Mouse (Mus musculus) stomach, embryonic 14.5 days (tissue): ENCODE measurements at regions not wholly inside any gene's neighbourhood (a gene's known extent, or its start where the extent isn't known, plus 50 kb on each side); places are given as distances from the start of the nearest gene placed in this dataset.

ENCODE experiments used
- ATAC-seq: fragments of 200-750 bp; cut with Nextera tagmentation; 2 replicates; pipeline ENCODE4 v1.8.0; 2017; ENCODE audit warnings: low read depth, moderate TSS enrichment; ENCODE audit not compliant: insufficient number of reproducible peaks, insufficient read depth, low FRiP score
- H3K27ac ChIP-seq: fragments of 300-500 bp; sonication (generic); 2 replicates; pipeline ENCODE4 v1.5.1; 2014; ENCODE audit warnings: mild to moderate bottlenecking, low read length, moderate library complexity, mixed read lengths
- H3K27me3 ChIP-seq: fragments of 300-500 bp; sonication (generic); 2 replicates; pipeline ENCODE4 v1.6.1; 2014; ENCODE audit warnings: low read length, control low read depth, mixed read lengths; ENCODE audit not compliant: control insufficient read depth, insufficient read depth
- H3K36me3 ChIP-seq: fragments of 300-500 bp; sonication (generic); 2 replicates; pipeline ENCODE4 v1.6.1; 2014; ENCODE audit warnings: mild to moderate bottlenecking, control low read depth, low read length, moderate library complexity, mixed read lengths; ENCODE audit not compliant: control insufficient read depth, insufficient read depth
- H3K4me1 ChIP-seq: fragments of 300-500 bp; sonication (generic); 2 replicates; pipeline ENCODE4 v1.6.1; 2014; ENCODE audit warnings: low read length, control low read depth, mixed read lengths; ENCODE audit not compliant: control insufficient read depth, insufficient read depth
- H3K4me2 ChIP-seq: fragments of 300-500 bp; sonication (generic); replicated peaks from 2 replicates; pipeline ENCODE4 v1.6.1; 2014; ENCODE audit warnings: low read depth, low read length, control low read depth
- H3K4me3 ChIP-seq: fragments of 300-500 bp; sonication (generic); 2 replicates; pipeline ENCODE4 v1.5.1; 2014; ENCODE audit warnings: low read depth, low read length, control low read depth
- H3K9ac ChIP-seq: fragments of 300-500 bp; sonication (generic); replicated peaks from 2 replicates; pipeline ENCODE4 v1.6.1; 2014; ENCODE audit warnings: low read depth, mild to moderate bottlenecking, control low read depth, low read length, moderate library complexity, mixed read lengths
- H3K9me3 ChIP-seq: fragments of 300-500 bp; sonication (generic); 2 replicates; pipeline ENCODE4 v1.6.1; 2016; ENCODE audit warnings: low read depth, low read length, control low read depth; ENCODE audit not compliant: control insufficient read depth
- WGBS: fragments of 180-500 bp; shearing (Covaris S2); extraction: QIAGEN DNeasy Blood & Tissue Kit; methylation state at CpG from one replicate; pipeline ENCODE4 v1.1.7; 2014; 5-methylcytosine and 5-hydroxymethylcytosine counted together

DNA sequence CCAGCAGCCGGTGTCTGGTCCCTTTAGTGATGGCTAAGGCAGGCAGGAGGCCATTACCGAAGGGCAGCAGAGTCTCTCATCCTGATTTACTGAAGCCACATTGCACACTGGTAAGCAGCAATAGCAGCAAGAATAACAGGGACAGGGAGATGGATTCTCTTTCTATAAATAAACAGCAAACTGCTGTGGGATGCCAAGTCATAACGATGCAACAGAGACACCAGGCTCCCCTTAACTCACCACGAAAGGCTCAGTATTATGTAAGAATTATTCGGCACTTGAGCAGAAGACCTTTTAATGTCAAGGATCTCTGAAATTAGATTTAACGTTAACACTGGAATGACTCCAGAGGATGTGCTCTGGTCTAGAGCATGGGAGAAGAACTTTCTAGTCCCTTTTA, 202.1 kb downstream of the Ddx10 start:
- no peak overlapping the region for H3K4me3 ChIP-seq
- no peak for ATAC-seq
- H3K9ac ChIP-seq, result no peak overlapping the region
- H3K4me1 ChIP-seq, result no peaks in the 10 kb centered on the region
- H3K36me3 ChIP-seq, result no peaks in the 10 kb centered on the region
- 68% methylated on average over 6 of the region's 6 CpGs for WGBS
- no peaks in the 10 kb centered on the region for H3K27me3 ChIP-seq
- no peak overlapping the region for H3K4me2 ChIP-seq
- no peaks in the 10 kb centered on the region for H3K9me3 ChIP-seq
- H3K27ac ChIP-seq, result no peak overlapping the region

GRCm38 (mm10) chr9:53033797-53034196, 214.1 kb downstream of the Ddx10 start:
- Histone ChIP-seq H3K27ac (no peak overlapping the region), H3K27me3 (no peaks in the 10 kb centered on the region), H3K4me3 (no peak overlapping the region), H3K9ac (no peak overlapping the region), H3K4me1 (no peaks in the 10 kb centered on the region), H3K9me3 (no peaks in the 10 kb centered on the region), H3K36me3 (no peaks in the 10 kb centered on the region), H3K4me2 (no peak overlapping the region)
- no peak for ATAC-seq
- WGBS, result 84% methylated on average over 4 of the region's 4 CpGs

DNA sequence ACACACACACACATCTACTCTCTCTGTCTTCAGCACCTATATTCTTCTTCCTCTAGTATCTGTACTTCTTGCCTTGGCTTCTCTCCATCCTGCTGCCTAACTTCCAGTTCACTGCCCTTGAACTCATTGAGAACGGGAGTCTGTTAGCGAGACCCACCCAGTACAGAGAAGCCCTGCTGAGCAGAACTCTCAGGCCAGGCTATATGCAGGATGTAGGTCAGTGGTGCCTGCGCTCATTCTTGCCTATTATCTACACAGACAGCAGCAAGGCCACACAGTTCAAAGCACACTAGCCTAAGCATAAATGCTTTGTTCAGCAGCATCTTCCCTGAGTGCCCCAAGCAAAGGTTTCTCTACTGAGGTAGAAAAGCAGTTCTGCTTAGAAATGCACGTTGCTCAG, 225.8 kb downstream of the Ddx10 start:
- Histone ChIP-seq H3K27ac (no peak overlapping the region), H3K9ac (no peak overlapping the region), H3K4me2 (no peak overlapping the region), H3K27me3 (no peaks in the 10 kb centered on the region), H3K4me1 (no peaks in the 10 kb centered on the region), H3K36me3 (no peaks in the 10 kb centered on the region), H3K4me3 (no peak overlapping the region), H3K9me3 (no peaks in the 10 kb centered on the region)
- no peak for ATAC-seq
- 82% methylated on average over 4 of the region's 4 CpGs for WGBS

GRCm38 (mm10) chr9:53010741-53011140, 237.1 kb downstream of the Ddx10 start:
- no peak for ATAC-seq
- H3K4me3 ChIP-seq, result no peak overlapping the region
- no peaks in the 10 kb centered on the region for H3K36me3 ChIP-seq
- H3K9me3 ChIP-seq, result no peaks in the 10 kb centered on the region
- 90% methylated on average over 9 of the region's 9 CpGs for WGBS
- no peaks in the 10 kb centered on the region for H3K4me1 ChIP-seq
- no peaks in the 10 kb centered on the region for H3K27me3 ChIP-seq
- no peak overlapping the region for H3K27ac ChIP-seq
- no peak overlapping the region for H3K9ac ChIP-seq
- no peak overlapping the region for H3K4me2 ChIP-seq

DNA sequence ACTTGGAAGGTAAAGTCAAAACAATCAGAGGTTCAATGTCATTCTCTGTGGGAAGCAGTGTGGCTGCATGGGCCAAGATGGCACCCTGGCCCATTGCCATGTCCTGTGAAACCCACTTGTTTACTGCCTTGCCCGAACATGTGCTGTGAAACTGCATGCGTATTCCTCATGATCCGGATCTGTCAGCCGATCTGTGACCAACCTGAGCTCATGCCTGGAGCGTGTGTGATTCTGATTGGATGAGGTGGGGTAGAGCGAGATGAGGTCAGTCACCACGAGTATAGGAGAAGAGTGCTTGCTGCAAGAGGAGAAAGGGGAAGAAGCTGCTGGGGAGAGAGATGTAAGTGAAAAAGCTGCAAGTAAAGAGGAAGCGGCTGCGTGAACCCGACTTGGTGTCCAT, 240.5 kb downstream of the Ddx10 start:
- ATAC-seq, result no peak
- Histone ChIP-seq H3K9me3 (no peaks in the 10 kb centered on the region), H3K4me2 (no peak overlapping the region), H3K27me3 (no peaks in the 10 kb centered on the region), H3K9ac (no peak overlapping the region), H3K27ac (no peak overlapping the region), H3K4me1 (no peaks in the 10 kb centered on the region), H3K4me3 (no peak overlapping the region), H3K36me3 (no peaks in the 10 kb centered on the region)
- 91% methylated on average over 10 of the region's 10 CpGs for WGBS

GRCm38 (mm10) chr9:53006085-53006484, 241.8 kb downstream of the Ddx10 start:
- Histone ChIP-seq H3K4me1 (no peaks in the 10 kb centered on the region), H3K27me3 (no peaks in the 10 kb centered on the region), H3K4me3 (no peak overlapping the region), H3K9me3 (no peaks in the 10 kb centered on the region), H3K27ac (no peak overlapping the region), H3K36me3 (no peaks in the 10 kb centered on the region), H3K9ac (no peak overlapping the region), H3K4me2 (no peak overlapping the region)
- 79% methylated on average over 1 of the region's 1 CpGs for WGBS
- no peak for ATAC-seq

DNA sequence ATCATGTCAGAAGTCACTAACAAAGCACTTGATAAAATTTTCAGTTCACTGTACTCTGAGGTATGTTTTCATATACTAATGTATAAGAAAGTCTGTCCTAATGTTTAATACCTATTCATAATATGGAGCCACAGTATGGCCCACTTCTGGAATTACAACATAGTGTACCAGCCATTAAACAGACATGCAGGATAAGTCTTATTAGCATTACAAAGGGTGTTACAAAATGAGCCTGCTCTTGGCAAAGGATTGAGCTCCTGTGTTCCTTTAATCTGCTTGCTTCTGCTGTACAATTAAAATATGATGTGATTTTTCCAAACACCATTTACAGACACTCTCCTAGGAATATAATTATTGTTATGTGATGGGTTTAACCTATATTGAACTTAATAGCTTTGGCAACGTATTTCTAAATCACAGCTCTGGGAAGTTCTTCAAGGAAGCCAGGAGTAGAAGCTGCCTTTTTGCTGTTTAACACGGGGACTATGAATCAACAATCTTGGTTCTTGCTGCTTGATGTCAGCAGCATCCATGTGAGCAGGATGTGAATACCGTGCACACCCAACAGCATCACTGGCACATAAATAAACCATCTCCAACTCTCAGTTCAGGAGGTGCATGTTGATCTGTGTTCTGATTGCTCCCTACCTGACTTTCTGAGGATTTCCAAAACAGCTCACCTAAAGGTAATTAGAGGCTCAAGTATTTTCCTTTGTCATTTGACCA, 243.4 kb downstream of the Ddx10 start:
- Histone ChIP-seq H3K4me3 (no peak overlapping the region), H3K9me3 (no peaks in the 10 kb centered on the region), H3K36me3 (no peaks in the 10 kb centered on the region), H3K27me3 (no peaks in the 10 kb centered on the region), H3K4me1 (no peaks in the 10 kb centered on the region), H3K9ac (no peak overlapping the region), H3K27ac (no peak overlapping the region), H3K4me2 (no peak overlapping the region)
- no peak for ATAC-seq
- WGBS, result 73% methylated on average over 3 of the region's 3 CpGs

- Histone ChIP-seq H3K4me2 (no peak overlapping the region), H3K27me3 (no peaks in the 10 kb centered on the region), H3K36me3 (no peaks in the 10 kb centered on the region), H3K27ac (no peak overlapping the region), H3K4me1 (no peaks in the 10 kb centered on the region), H3K4me3 (no peak overlapping the region), H3K9me3 (no peaks in the 10 kb centered on the region), H3K9ac (no peak overlapping the region)
- WGBS, result 81% methylated on average over 1 of the region's 1 CpGs
- no peak for ATAC-seq
Measured at GRCm38 (mm10) chr9:52976041-52976440, 271.8 kb downstream of the Ddx10 start.

DNA sequence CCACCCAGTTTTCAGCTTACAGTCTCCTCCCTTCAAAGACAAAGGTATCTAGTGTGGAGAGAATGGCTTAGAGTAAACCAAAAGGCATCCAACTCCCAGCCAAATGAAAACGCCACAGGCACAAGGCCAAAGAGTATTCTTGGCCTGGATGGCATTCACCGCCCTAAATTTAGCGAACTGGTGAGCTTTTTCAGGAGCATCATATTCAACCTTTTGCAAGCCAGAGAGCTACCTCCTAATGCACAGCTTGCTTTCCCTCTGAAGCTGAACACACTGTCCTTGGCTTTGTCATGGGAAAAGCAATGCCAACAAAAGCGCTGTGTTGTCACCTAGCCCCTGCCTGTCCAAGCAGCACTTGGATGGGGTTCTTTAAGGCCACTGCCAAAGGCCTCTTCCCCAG, 282.2 kb downstream of the Ddx10 start:
- Histone ChIP-seq H3K36me3 (no peaks in the 10 kb centered on the region), H3K4me1 (no peaks in the 10 kb centered on the region), H3K9ac (no peak overlapping the region), H3K4me3 (no peak overlapping the region), H3K27ac (no peak overlapping the region), H3K4me2 (no peak overlapping the region), H3K9me3 (no peaks in the 10 kb centered on the region), H3K27me3 (no peaks in the 10 kb centered on the region)
- 90% methylated on average over 4 of the region's 4 CpGs for WGBS
- no peak for ATAC-seq
